8 mouse cellular contexts compared by ENCODE assay signal in genomic region chr11:8302347-8303188, GRCm38 (mm10).
DNase-seq lines count a peak whose midpoint lies in the region; ATAC-seq and TF ChIP-seq lines count a peak whose summit lies in the region.

No protein-coding gene starts in this region.

- DNase-seq in heart, adult 2 months: peak; percentile 15 to 33
- DNase-seq in heart, adult 11 months: no peak
- DNase-seq in brain, adult 2 months (ENCODE audit: low read depth, low spot score): peak; percentile 72
- peak; percentile 53 for DNase-seq in forebrain, embryonic 11.5 days (ENCODE audit: low spot score)
- peak; percentile 71 for DNase-seq in intestine, embryonic 14.5 days (ENCODE audit: low spot score)
- peak; percentile 54 to 73 for DNase-seq in left cerebral cortex, postnatal 14 days (ENCODE audit: low spot score in 2 of 2)
- DNase-seq in spleen, postnatal 10 days (ENCODE audit: low spot score in 2 of 2): no peak

- peak; percentile 78 for ATAC-seq in forebrain, embryonic 11.5 days (replicated peaks; ENCODE audit: low FRiP score)
- peak; percentile 71; the same call in 1 of the 2 replicates for ATAC-seq in intestine, embryonic 14.5 days (replicated peaks; ENCODE audit: low FRiP score, low TSS enrichment, low read depth)
- ATAC-seq in midbrain, embryonic 16.5 days: peak; percentile 64

- no peak overlapping the region for H3K4me2 ChIP-seq in forebrain, embryonic 11.5 days (ENCODE audit: low read depth, low read length, severe bottlenecking)
- no peak overlapping the region for H3K4me2 ChIP-seq in intestine, embryonic 14.5 days (ENCODE audit: low read length)
- H3K4me2 ChIP-seq in midbrain, embryonic 16.5 days (ENCODE audit: low read length): no peak overlapping the region

- no peaks in the 10 kb centered on the region for H3K27me3 ChIP-seq in heart, adult 2 months (ENCODE audit: control insufficient read depth, insufficient read depth, low read length)
- H3K27me3 ChIP-seq in forebrain, embryonic 11.5 days (ENCODE audit: control insufficient read depth, insufficient read depth, low read length): no peaks in the 10 kb centered on the region
- no peaks in the 10 kb centered on the region for H3K27me3 ChIP-seq in intestine, embryonic 14.5 days (replicated peaks; ENCODE audit: control insufficient read depth, insufficient read depth, low read length)
- no peaks in the 10 kb centered on the region for H3K27me3 ChIP-seq in midbrain, embryonic 16.5 days (ENCODE audit: control insufficient read depth, insufficient read depth, low read depth, low read length)

- intact Hi-C loops in heart, adult 2 months (cut with DNase I): loop anchor here (2.0 kb wide), 2 partner anchors 1092 to 1100 kb away; no protein-coding TSS in a partner anchor
- intact Hi-C loops in left cerebral cortex, postnatal 14 days (cut with DNase I): loop anchor here (1.0 kb wide), 1 partner anchor 1088 kb away; no protein-coding TSS in a partner anchor

- H3K27ac ChIP-seq in heart, adult 2 months: no peak overlapping the region
- no peak overlapping the region for H3K27ac ChIP-seq in forebrain, embryonic 11.5 days (ENCODE audit: low read depth, low read length)
- H3K27ac ChIP-seq in intestine, embryonic 14.5 days (ENCODE audit: low read depth): no peak overlapping the region
- H3K27ac ChIP-seq in midbrain, embryonic 16.5 days (ENCODE audit: low read length): no peak overlapping the region

- WGBS in heart, adult 2 months: 45% methylated on average over 14 of the region's 14 CpGs
- 55% methylated on average over 14 of the region's 14 CpGs for WGBS in forebrain, embryonic 11.5 days
- 41% methylated on average over 14 of the region's 14 CpGs for WGBS in intestine, embryonic 14.5 days
- 54% methylated on average over 14 of the region's 14 CpGs for WGBS in midbrain, embryonic 16.5 days

- no peak overlapping the region for H3K4me3 ChIP-seq in heart, adult 2 months
- H3K4me3 ChIP-seq in forebrain, embryonic 11.5 days (ENCODE audit: low read depth, low read length): no peak overlapping the region
- H3K4me3 ChIP-seq in intestine, embryonic 14.5 days (ENCODE audit: low read depth, low read length): no peak overlapping the region
- no peak overlapping the region for H3K4me3 ChIP-seq in midbrain, embryonic 16.5 days (ENCODE audit: low read depth, low read length)

- H3K36me3 ChIP-seq in heart, adult 2 months (ENCODE audit: control insufficient read depth, insufficient read depth, low read length): no peaks in the 10 kb centered on the region
- H3K36me3 ChIP-seq in forebrain, embryonic 11.5 days (ENCODE audit: control insufficient read depth, insufficient read depth, low read length): no peaks in the 10 kb centered on the region
- H3K36me3 ChIP-seq in intestine, embryonic 14.5 days (ENCODE audit: control insufficient read depth, insufficient read depth, low read length): no peaks in the 10 kb centered on the region
- no peaks in the 10 kb centered on the region for H3K36me3 ChIP-seq in midbrain, embryonic 16.5 days (ENCODE audit: control insufficient read depth, insufficient read depth, low read length)

- H3K79me2 ChIP-seq in heart, adult 2 months (replicated peaks; ENCODE audit: control insufficient read depth, insufficient read depth, low read length): no peaks in the 10 kb centered on the region

- TF ChIP-seq EP300 in heart, adult 2 months (IDR thresholded peaks at IDR 0.05; ENCODE audit: insufficient read depth, low read depth, low read length): no peak

- no peaks in the 10 kb centered on the region for H3K9me3 ChIP-seq in forebrain, embryonic 11.5 days (ENCODE audit: control insufficient read depth, low read length)
- no peaks in the 10 kb centered on the region for H3K9me3 ChIP-seq in intestine, embryonic 14.5 days (ENCODE audit: control insufficient read depth, low read length)
- H3K9me3 ChIP-seq in midbrain, embryonic 16.5 days (replicated peaks; ENCODE audit: control insufficient read depth, low read length, poor library complexity, severe bottlenecking): no peaks in the 10 kb centered on the region

- H3K4me1 ChIP-seq in heart, adult 2 months (ENCODE audit: control insufficient read depth, insufficient read depth, low read length): no peaks in the 10 kb centered on the region
- H3K4me1 ChIP-seq in forebrain, embryonic 11.5 days (replicated peaks; ENCODE audit: control insufficient read depth, insufficient read depth, low read length): no peaks in the 10 kb centered on the region
- no peaks in the 10 kb centered on the region; the same call in 1 of the 2 replicates for H3K4me1 ChIP-seq in intestine, embryonic 14.5 days (replicated peaks; ENCODE audit: control insufficient read depth, insufficient read depth, low read length)
- H3K4me1 ChIP-seq in midbrain, embryonic 16.5 days (ENCODE audit: control insufficient read depth, insufficient read depth, low read length): no peaks in the 10 kb centered on the region

- no peak for TF ChIP-seq POLR2A in heart, adult 2 months (IDR thresholded peaks at IDR 0.05; ENCODE audit: insufficient read depth, low read depth, low read length)

- H3K9ac ChIP-seq in heart, adult 2 months (ENCODE audit: low read depth, low read length): no peak overlapping the region
- H3K9ac ChIP-seq in forebrain, embryonic 11.5 days (ENCODE audit: low read length): no peak overlapping the region
- H3K9ac ChIP-seq in intestine, embryonic 14.5 days (ENCODE audit: low read length): no peak overlapping the region
- no peak overlapping the region; the same call in 1 of the 2 replicates for H3K9ac ChIP-seq in midbrain, embryonic 16.5 days (ENCODE audit: low read depth, low read length)

- peak; percentile 79 for TF ChIP-seq CTCF in heart, adult 2 months (IDR thresholded peaks at IDR 0.05)

Comparison
In these comparisons a context has a peak if more than half of its experiments do, and no peak if none do; other contexts are left out.
1. DNase-seq: peak in heart, adult 2 months (2 of 2), brain, adult 2 months (single experiment), forebrain, embryonic 11.5 days (single experiment), intestine, embryonic 14.5 days (single experiment) and left cerebral cortex, postnatal 14 days (2 of 2); none in heart, adult 11 months (single experiment) and spleen, postnatal 10 days (0 of 2).
2. Peak in every context shown above with its lines, with median percentiles within 50 percentile points of each other: ATAC-seq.